8 mouse cellular contexts compared by ENCODE assay signal in the genomic region with DNA sequence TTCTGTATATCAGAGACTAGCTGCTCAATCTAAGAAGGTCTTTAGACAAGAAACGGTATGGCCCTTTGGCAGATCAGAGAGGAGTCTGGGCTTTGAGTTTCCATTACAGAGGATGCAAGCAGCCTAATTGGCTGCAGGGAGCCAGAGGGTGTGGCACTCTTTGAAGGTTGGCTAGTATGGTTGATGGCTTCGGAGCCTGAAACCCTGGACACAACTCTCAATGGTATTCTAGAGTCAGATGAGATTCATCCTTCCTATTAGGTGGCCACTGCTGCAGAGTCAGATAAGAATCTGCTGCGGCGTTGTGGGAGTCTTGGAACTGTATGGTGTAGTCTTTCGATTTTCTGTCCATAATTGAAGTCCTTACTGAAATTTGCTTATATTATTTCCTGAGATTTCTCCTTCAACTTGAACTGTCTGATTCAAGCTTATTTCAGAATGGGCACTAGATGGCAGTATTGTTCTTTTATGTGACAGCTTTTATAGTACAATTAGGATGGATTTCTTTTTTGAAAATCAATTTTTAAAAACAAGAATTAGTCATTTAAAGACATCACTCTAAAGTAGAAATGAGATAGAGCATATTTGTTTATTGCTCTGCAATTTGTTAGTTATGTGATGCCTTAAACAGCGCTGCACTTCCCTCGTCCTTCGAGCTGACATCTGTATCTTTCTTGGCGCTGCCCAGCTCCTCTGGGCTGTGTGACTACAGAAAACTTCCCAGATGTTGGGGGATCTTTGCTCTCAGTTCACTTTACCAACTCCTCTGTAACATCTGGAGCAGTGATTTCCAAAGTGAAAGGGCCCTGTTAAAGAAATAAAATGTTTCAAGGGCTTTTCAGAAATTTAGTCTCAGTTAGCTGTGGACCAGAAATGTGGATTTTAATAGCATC.
A peak's percentile ranks its signal among the peaks of the same experiment; 100 is the strongest.
DNase-seq lines count a peak whose midpoint lies in the region; ATAC-seq lines count a peak whose summit lies in the region.

No protein-coding gene starts in this region.

- no peaks in the 10 kb centered on the region for H3K36me3 ChIP-seq in midbrain, embryonic 11.5 days (ENCODE audit: control insufficient read depth, insufficient read depth, low read length)
- no peaks in the 10 kb centered on the region for H3K36me3 ChIP-seq in midbrain, embryonic 10.5 days
- no peaks in the 10 kb centered on the region for H3K36me3 ChIP-seq in splenic B cell, adult 2 months (ENCODE audit: control insufficient read depth, insufficient read depth, low read length, poor library complexity, severe bottlenecking)

- no peak for DNase-seq in frontal cortex, postnatal 25 days (ENCODE audit: low spot score in 2 of 2)
- DNase-seq in midbrain, embryonic 11.5 days (ENCODE audit: low spot score, missing footprints) = peak; percentile 92
- DNase-seq in midbrain, embryonic 10.5 days (ENCODE audit: low spot score) = no peak
- DNase-seq in hindlimb bud, embryonic 11.5 days (ENCODE audit: extremely low spot score, low read depth, low spot score) = peak; percentile 50
- DNase-seq in splenic B cell, adult 2 months (ENCODE audit: low read depth, low spot score) = peak; percentile 51
- no peak for DNase-seq in heart, adult 9 months (ENCODE audit: low spot score in 2 of 2)
- no peak for DNase-seq in ovary, postnatal 36 days (ENCODE audit: low spot score)

- no peak overlapping the region for H3K9ac ChIP-seq in midbrain, embryonic 11.5 days (ENCODE audit: low read length)

- H3K4me1 ChIP-seq in midbrain, embryonic 11.5 days (ENCODE audit: control insufficient read depth, insufficient read depth, low read length) = peaks cover 4% of the 10 kb centered on the region; the same call in 1 of the 2 replicates
- peaks cover 9% of the 10 kb centered on the region; the same call in 1 of the 2 replicates for H3K4me1 ChIP-seq in midbrain, embryonic 10.5 days

- ATAC-seq in frontal cortex, adult (ENCODE audit: low TSS enrichment) = peak; percentile 72
- ATAC-seq in midbrain, embryonic 11.5 days (ENCODE audit: low FRiP score) = peak; percentile 24; the same call in 1 of the 2 replicates

- no peaks in the 10 kb centered on the region for H3K9me3 ChIP-seq in midbrain, embryonic 11.5 days (ENCODE audit: control insufficient read depth, low read length)
- no peaks in the 10 kb centered on the region for H3K9me3 ChIP-seq in midbrain, embryonic 10.5 days (replicated peaks)

- no peak overlapping the region for H3K4me3 ChIP-seq in midbrain, embryonic 11.5 days (ENCODE audit: low read depth, low read length)
- no peak overlapping the region for H3K4me3 ChIP-seq in midbrain, embryonic 10.5 days

- H3K27ac ChIP-seq in midbrain, embryonic 11.5 days (ENCODE audit: low read depth, low read length) = no peak overlapping the region
- no peak overlapping the region for H3K27ac ChIP-seq in midbrain, embryonic 10.5 days (replicated peaks)

- no peaks in the 10 kb centered on the region for H3K27me3 ChIP-seq in midbrain, embryonic 11.5 days (ENCODE audit: control insufficient read depth, insufficient read depth, low read length)
- peaks cover 27% of the 10 kb centered on the region for H3K27me3 ChIP-seq in midbrain, embryonic 10.5 days (ENCODE audit: low read depth, poor library complexity, severe bottlenecking)
- H3K27me3 ChIP-seq in splenic B cell, adult 2 months (ENCODE audit: control insufficient read depth, insufficient read depth, low read length, poor library complexity, severe bottlenecking) = no peaks in the 10 kb centered on the region

- WGBS in midbrain, embryonic 11.5 days = 61% methylated on average over 9 of the region's 9 CpGs
- WGBS in midbrain, embryonic 10.5 days = 62% methylated on average over 9 of the region's 9 CpGs

- H3K4me2 ChIP-seq in midbrain, embryonic 11.5 days = no peak overlapping the region

Comparison
In these comparisons a context has a peak if more than half of its experiments do, and no peak if none do; other contexts are left out.
1. DNase-seq: peak in midbrain, embryonic 11.5 days (single experiment), hindlimb bud, embryonic 11.5 days (single experiment) and splenic B cell, adult 2 months (single experiment); none in frontal cortex, postnatal 25 days (0 of 2), midbrain, embryonic 10.5 days (single experiment), heart, adult 9 months (0 of 2) and ovary, postnatal 36 days (single experiment).